Mouse (Mus musculus) lung, adult 2 months (tissue): ENCODE data around the gene Cfap161.

Experiments
- CTCF ChIP-seq: fragments of 200-500 bp; IDR thresholded peaks from 2 replicates; pipeline ENCODE4 v1.5.1; 2011; ENCODE audit warnings: mild to moderate bottlenecking, low read length, control low read depth; ENCODE audit not compliant: insufficient read depth
- POLR2A ChIP-seq: fragments of 200-500 bp; IDR thresholded peaks from 2 replicates; pipeline ENCODE4 v1.6.1; 2011; ENCODE audit warnings: low read depth, mild to moderate bottlenecking, control low read depth, low read length, borderline replicate concordance; ENCODE audit errors: extremely low read depth

DNA sequence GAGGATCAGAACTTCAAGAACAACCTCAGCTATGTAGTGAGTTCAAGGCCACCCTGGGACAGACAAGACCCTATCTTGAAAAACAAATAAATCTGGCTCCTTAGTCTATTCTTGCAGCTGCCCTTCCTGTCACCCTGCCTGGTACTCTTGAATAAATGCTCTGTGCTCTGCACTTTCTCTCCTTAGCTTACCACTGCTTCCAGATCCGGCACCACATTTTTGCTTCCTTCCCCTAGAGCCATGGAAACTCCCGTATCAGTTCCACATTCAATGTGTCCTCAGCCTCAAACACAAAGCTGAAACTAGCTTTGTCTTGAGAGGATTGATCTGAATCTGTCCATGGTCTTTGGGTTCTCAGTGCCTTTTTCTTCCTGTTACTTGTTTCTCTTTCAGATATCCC is 70.1 kb downstream of the Cfap161 start:
- TF ChIP-seq CTCF = no peak
- no peak for TF ChIP-seq POLR2A
